Mouse (Mus musculus) kidney, embryonic 16.5 days (tissue): ENCODE measurements around the gene Zfp511. TPM values are rescaled to one million over a fixed set of nuclear protein-coding genes. Genes with fewer than 3 reads are reported as not detected.

Experiments used
- ATAC-seq: fragments of 200-750 bp; cut with Nextera tagmentation; 2 replicates; pipeline ENCODE4 v1.8.0; 2017; ENCODE audit warnings: moderate TSS enrichment; ENCODE audit not compliant: low FRiP score, low TSS enrichment
- H3K27ac ChIP-seq: fragments of 300-500 bp; sonication (generic); 2 replicates; pipeline ENCODE4 v1.5.1; 2014; ENCODE audit warnings: low read length
- H3K27me3 ChIP-seq: fragments of 300-500 bp; sonication (generic); 2 replicates; pipeline ENCODE4 v1.6.1; 2014; ENCODE audit warnings: low read length, control low read depth, mixed read lengths; ENCODE audit not compliant: insufficient read depth
- H3K36me3 ChIP-seq: fragments of 300-500 bp; sonication (generic); 2 replicates; pipeline ENCODE4 v1.6.1; 2014; ENCODE audit warnings: low read length, control low read depth, mixed read lengths; ENCODE audit not compliant: insufficient read depth
- H3K4me1 ChIP-seq: fragments of 300-500 bp; sonication (generic); 2 replicates; pipeline ENCODE4 v1.6.1; 2014; ENCODE audit warnings: low read length, control low read depth, mixed read lengths; ENCODE audit not compliant: insufficient read depth
- H3K4me2 ChIP-seq: fragments of 300-500 bp; sonication (generic); replicated peaks from 2 replicates; pipeline ENCODE4 v1.6.1; 2014; ENCODE audit warnings: low read depth, low read length
- H3K4me3 ChIP-seq: fragments of 300-500 bp; sonication (generic); 2 replicates; pipeline ENCODE4 v1.5.1; 2014; ENCODE audit warnings: mild to moderate bottlenecking, low read length
- H3K9ac ChIP-seq: fragments of 300-500 bp; sonication (generic); replicated peaks from 2 replicates; pipeline ENCODE4 v1.6.1; 2014; ENCODE audit warnings: low read length
- H3K9me3 ChIP-seq: fragments of 300-500 bp; sonication (generic); 2 replicates; pipeline ENCODE4 v1.6.1; 2016; ENCODE audit warnings: low read length, control low read depth
- WGBS: fragments of 180-500 bp; shearing (Covaris S2); extraction: QIAGEN DNeasy Blood & Tissue Kit; methylation state at CpG from one replicate; pipeline ENCODE4 v1.1.7; 2014; 5-methylcytosine and 5-hydroxymethylcytosine counted together
- polyA plus RNA-seq: library from polyadenylated mRNA; unstranded; fragments of >200 nt; fragmentation: Nextera tagmentation; extraction: Ambion mirVana; gene quantifications from 2 replicates; pipeline ENCODE4 v1.2.1, GENCODE M21; 2015

Gene Zfp511
- polyA plus RNA-seq, 1 experiment from 2014 or later, result 38.0 TPM

DNA sequence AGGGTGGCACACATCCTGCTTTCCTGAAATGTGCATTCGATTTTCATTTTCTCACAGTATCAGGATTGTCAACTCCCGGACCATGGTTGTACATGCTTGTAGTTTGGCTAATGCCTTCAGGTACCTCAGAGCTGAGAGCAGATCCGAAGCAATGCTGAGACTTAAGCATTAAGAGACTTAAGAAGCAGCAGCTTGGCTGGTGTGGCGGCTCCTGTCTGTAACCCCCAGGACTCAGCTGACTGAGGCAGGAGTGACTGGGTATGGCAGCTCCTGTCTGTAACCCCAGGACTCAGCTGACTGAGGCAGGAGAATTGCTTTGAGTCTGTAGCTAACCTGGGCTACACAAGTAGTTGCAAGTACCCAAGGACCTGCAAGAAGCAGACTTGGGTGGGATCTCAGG is 9.4 kb downstream of the Zfp511 start:
- ATAC-seq, result no peak
- H3K27ac ChIP-seq, result no peak overlapping the region
- 0 out of 2 replicates have a peak, but pooled peaks cover 3% of the 10 kb centered on the region for H3K36me3 ChIP-seq
- WGBS, result 76% methylated on average over 4 of the region's 4 CpGs
- peaks cover 22% of the 10 kb centered on the region for H3K4me1 ChIP-seq
- H3K9me3 ChIP-seq, result no peaks in the 10 kb centered on the region
- H3K4me2 ChIP-seq, result no peak overlapping the region
- H3K27me3 ChIP-seq, result peaks cover 66% of the 10 kb centered on the region
- no peak overlapping the region for H3K4me3 ChIP-seq
- no peak overlapping the region for H3K9ac ChIP-seq

DNA sequence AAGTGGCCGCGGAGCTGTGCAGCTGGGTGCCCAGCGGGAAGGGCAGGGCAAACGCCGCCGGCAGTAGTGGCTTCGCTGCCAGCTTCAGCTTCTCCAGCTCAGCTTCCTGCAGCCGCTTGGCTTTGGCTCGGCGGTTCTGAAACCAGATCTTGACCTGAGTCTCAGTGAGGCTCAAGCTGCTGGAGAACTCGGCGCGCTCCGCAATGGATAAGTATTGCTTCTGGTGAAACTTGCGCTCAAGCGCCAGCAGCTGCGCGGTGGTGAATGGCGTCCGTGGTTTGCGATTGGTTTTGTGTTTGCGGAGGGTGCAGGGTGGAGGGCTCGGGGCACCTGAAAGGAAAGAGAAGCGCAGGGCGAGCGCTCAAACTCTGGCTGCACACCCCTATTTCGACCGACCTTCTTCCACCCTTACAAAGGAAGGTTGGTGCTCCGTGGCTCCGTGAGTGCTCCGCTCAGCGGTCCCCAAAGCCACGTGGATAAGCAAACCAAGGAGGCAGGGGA is 11.7 kb downstream of the Zfp511 start:
- no peak for ATAC-seq
- Histone ChIP-seq H3K4me3 (peak overlapping the region; percentile 47), H3K27me3 (peaks cover 88% of the 10 kb centered on the region), H3K36me3 (no peaks in the 10 kb centered on the region), H3K9ac (no peak overlapping the region), H3K4me1 (peaks cover 22% of the 10 kb centered on the region), H3K27ac (no peak overlapping the region), H3K9me3 (no peaks in the 10 kb centered on the region), H3K4me2 (peak overlapping the region; percentile 62)
- under 1% methylated on average over 33 of the region's 33 CpGs for WGBS

DNA sequence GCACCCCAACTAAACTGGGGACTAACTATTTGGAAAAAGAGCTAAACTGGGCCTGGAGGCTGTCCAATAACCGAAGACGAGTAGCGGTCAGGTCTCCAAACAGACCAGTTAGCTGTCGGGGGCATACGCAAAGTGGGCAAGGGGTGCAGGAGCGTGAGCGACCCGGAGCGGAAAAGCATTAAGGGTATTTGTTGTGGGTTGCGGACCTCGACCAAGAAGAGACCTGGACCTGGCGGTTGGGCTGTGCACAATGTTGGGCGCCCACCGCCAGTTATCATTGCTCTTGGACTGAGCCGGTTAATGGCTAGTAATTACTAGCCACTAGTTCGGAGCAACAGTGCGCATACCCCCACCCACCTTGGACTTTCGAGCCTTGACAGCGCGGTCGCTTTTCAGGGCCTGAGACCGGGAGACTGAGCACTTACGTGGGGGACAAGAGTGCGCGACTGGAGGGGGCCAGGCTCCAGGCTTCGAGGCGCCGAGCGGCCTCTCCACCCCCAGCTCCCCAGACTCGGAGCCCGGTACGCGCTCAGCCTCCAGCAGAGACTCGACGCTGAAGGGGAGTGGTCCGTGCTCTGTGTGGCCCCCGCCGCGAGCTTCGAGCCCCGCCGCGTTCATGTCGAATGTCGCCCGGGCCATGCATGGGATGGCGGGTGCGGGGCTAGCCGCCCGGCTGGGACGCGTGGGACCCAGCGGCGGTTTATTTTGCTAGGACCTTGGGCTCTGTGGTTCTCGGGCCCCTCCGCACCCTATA is 12.3 kb downstream of the Zfp511 start, which contains the start of gene Msx3:
Gene Msx3, minus strand, starts transcription at position 729 of the 754 bp plus-strand sequence.
- H3K9me3 ChIP-seq, result no peaks in the 10 kb centered on the region
- peak; percentile 54 for ATAC-seq
- WGBS, result under 1% methylated on average over 56 of the region's 56 CpGs
- peak within 1 kb of the TSS; percentile 47 for H3K4me3 ChIP-seq
- no peaks in the 10 kb centered on the region for H3K36me3 ChIP-seq
- H3K4me1 ChIP-seq, result peaks cover 22% of the 10 kb centered on the region
- peak within 1 kb of the TSS; percentile 62 for H3K4me2 ChIP-seq
- H3K9ac ChIP-seq, result no peak within 1 kb of the TSS
- peaks cover 95% of the 10 kb centered on the region for H3K27me3 ChIP-seq
- H3K27ac ChIP-seq, result no peak within 1 kb of the TSS

DNA sequence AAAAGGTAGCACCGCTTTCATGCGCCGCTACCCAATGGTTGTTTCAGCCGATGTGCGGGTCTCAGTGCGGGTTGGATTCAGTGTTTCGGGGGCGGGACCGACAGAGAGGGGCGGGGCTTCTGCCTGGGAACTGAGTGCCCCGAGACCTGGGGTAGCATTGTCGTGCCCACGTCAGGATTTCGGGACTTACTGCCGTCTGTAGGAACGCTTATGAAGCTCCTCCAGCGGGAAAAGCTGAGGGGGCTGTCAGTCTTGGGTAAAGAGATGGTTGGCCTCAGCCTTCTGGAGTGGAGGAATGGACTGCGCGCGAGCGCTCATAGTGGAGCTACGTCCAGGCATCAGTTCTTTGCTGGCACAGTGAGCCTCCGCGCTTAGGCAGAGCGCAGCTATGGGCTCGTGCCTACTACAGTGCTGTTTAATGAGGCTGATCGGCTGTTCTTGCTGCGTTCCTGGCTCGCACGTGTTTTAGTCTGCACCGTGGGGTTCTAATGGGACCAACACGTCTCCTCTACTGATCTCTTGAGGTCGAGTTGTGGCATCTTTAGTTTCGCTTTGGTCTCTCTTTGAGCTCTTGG is 13.0 kb downstream of the Zfp511 start:
- peak overlapping the region; percentile 47 for H3K4me3 ChIP-seq
- WGBS, result under 1% methylated on average over 34 of the region's 34 CpGs
- H3K9me3 ChIP-seq, result no peaks in the 10 kb centered on the region
- peaks cover 96% of the 10 kb centered on the region for H3K27me3 ChIP-seq
- H3K4me2 ChIP-seq, result peak overlapping the region; percentile 62
- H3K27ac ChIP-seq, result no peak overlapping the region
- peaks cover 22% of the 10 kb centered on the region for H3K4me1 ChIP-seq
- no peaks in the 10 kb centered on the region for H3K36me3 ChIP-seq
- H3K9ac ChIP-seq, result no peak overlapping the region
- ATAC-seq, result peak; percentile 65

DNA sequence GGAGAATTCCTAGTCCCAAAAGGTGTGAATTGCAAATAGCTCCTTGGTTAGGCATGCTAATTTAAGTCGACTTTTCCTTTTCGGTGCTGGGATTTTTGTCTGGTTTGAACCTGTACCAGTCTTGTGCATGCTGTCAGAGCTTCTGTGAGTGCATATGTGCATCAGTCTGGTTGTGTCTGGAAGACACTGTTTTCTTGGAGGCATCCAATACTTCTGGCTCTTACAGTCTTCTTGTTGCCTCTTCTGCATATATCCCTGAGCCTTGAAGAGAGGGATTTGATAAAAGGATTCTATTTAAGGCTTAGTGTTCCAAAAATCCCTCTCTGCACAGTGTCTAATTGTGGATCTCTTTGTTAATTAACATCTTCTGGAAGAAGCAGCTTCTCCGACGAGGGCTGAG is 17.9 kb downstream of the Zfp511 start:
- H3K4me3 ChIP-seq, result no peak overlapping the region
- no peaks in the 10 kb centered on the region for H3K9me3 ChIP-seq
- WGBS, result 79% methylated on average over 4 of the region's 4 CpGs
- H3K27ac ChIP-seq, result no peak overlapping the region
- peaks cover 16% of the 10 kb centered on the region for H3K4me1 ChIP-seq
- no peak overlapping the region for H3K4me2 ChIP-seq
- H3K9ac ChIP-seq, result no peak overlapping the region
- ATAC-seq, result no peak
- peaks cover 92% of the 10 kb centered on the region for H3K27me3 ChIP-seq
- no peaks in the 10 kb centered on the region for H3K36me3 ChIP-seq

DNA sequence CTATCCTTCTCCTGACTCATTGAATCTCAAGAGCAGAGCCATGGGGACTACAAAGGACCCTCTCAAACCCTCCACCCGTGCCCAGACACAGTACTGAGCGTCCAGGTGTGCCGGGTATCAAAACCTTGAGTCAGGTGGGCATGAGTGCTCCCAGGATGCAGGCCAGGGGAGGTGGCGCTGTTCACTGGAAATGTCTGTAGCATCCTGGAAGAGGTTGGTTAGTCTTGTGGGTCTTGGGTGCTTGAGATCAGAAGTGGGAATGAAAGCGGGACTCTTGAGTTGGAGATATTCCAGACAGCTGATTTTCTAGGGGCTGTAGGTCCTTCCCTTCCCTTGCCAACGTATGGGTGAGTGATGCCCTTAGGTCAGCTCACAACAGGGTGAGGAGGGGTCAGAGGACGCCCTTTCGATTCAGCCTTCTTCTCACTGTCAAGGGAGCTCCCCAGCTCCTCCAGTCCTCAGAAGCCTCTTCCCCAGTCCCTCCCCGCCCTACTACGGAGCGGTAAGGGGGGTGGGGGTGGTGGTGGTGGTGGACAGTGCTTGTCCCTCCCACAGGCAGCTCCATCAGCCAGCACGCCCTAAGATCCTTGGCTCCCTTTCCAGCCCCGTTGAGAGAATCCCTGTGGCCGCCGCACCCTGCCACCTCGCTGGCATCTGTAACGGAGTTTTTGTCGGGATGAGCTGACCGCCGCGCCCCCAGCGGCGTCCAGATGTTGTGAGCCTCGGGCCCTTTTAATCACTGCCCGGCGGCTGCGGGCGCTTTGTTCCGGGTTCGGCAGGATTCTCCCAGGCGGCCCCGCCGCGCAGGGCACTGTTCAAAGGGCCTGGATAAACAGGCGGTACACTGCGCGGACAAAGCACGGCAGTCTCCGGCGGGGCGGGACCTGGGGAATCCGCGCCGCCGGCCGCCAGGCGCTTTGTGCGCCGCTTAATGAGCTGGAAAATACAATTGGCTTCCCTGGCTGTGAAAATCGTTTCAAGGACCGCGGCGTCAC is 21.5 kb downstream of the Zfp511 start:
- WGBS, result 2% methylated on average over 52 of the region's 53 CpGs
- peak overlapping the region; percentile 77 for H3K4me2 ChIP-seq
- peak overlapping the region; percentile 52 for H3K4me3 ChIP-seq
- peak; percentile 47 for ATAC-seq
- peak overlapping the region; percentile 65 for H3K9ac ChIP-seq
- peaks cover 90% of the 10 kb centered on the region for H3K27me3 ChIP-seq
- peaks cover 21% of the 10 kb centered on the region for H3K4me1 ChIP-seq
- no peaks in the 10 kb centered on the region for H3K9me3 ChIP-seq
- H3K36me3 ChIP-seq, result no peaks in the 10 kb centered on the region
- no peak overlapping the region for H3K27ac ChIP-seq

- ATAC-seq, result no peak
- Histone ChIP-seq H3K9ac (peak overlapping the region; percentile 65), H3K4me1 (peaks cover 21% of the 10 kb centered on the region), H3K36me3 (no peaks in the 10 kb centered on the region), H3K27ac (no peak overlapping the region), H3K4me2 (peak overlapping the region; percentile 77), H3K27me3 (peaks cover 86% of the 10 kb centered on the region), H3K9me3 (no peaks in the 10 kb centered on the region), H3K4me3 (peak overlapping the region; percentile 52)
- WGBS, result 16% methylated on average over 7 of the region's 7 CpGs
These were observed 22.3 kb downstream of the Zfp511 start for GRCm38 (mm10) chr7:140058528-140058927.

DNA sequence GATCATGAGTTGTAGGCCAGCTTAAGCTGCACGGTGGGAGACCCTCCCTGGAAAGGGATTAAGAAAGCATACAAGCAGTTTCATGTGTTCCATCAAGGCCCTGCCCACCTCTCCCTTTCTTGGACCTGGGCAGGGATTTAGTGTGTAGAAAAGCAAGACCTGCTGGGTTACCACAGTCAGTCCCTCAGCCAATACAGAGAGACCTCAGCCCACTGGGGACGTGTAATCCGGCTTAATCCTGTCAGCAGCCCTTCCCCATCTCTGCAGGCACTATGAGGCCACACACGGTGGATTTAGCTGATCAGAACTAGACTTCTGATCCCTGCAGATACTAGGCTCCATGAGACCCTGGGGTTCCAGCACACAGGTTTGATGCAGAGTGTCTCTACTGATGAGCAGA is 23.4 kb downstream of the Zfp511 start:
- H3K9me3 ChIP-seq, result no peaks in the 10 kb centered on the region
- 59% methylated on average over 4 of the region's 4 CpGs for WGBS
- no peaks in the 10 kb centered on the region for H3K36me3 ChIP-seq
- H3K27me3 ChIP-seq, result peaks cover 84% of the 10 kb centered on the region
- H3K9ac ChIP-seq, result no peak overlapping the region
- H3K4me2 ChIP-seq, result no peak overlapping the region
- no peak overlapping the region for H3K4me3 ChIP-seq
- peaks cover 21% of the 10 kb centered on the region for H3K4me1 ChIP-seq
- H3K27ac ChIP-seq, result no peak overlapping the region
- no peak for ATAC-seq
